Mouse (Mus musculus) stomach, postnatal 0 days (tissue): Measurements from ENCODE around the gene Mxd3. TPM values are rescaled to one million over a fixed set of nuclear protein-coding genes. Genes with fewer than 3 reads are reported as not detected.
A peak's percentile ranks its signal among the peaks of the same experiment; 100 is the strongest.

ENCODE experiments used
- ATAC-seq: fragments of 200-750 bp; cut with Nextera tagmentation; 2 replicates; pipeline ENCODE4 v1.8.0; 2017; ENCODE audit not compliant: low FRiP score, low TSS enrichment
- DNase-seq: peaks from one replicate; pipeline ENCODE4 v3.0.0-alpha.2; 2016; ENCODE audit warnings: low spot score
- H3K27ac ChIP-seq: fragments of 300-500 bp; sonication (generic); replicated peaks from 2 replicates; pipeline ENCODE4 v1.5.1; 2014; ENCODE audit warnings: mild to moderate bottlenecking, control low read depth
- H3K27me3 ChIP-seq: fragments of 300-500 bp; sonication (generic); 2 replicates; pipeline ENCODE4 v1.6.1; 2014; ENCODE audit warnings: low read length; ENCODE audit not compliant: control insufficient read depth, insufficient read depth
- H3K36me3 ChIP-seq: fragments of 300-500 bp; sonication (generic); 2 replicates; pipeline ENCODE4 v1.6.1; 2014; ENCODE audit warnings: low read length, mixed read lengths; ENCODE audit not compliant: control insufficient read depth, insufficient read depth
- H3K4me1 ChIP-seq: fragments of 300-500 bp; sonication (generic); replicated peaks from 2 replicates; pipeline ENCODE4 v1.6.1; 2014; ENCODE audit warnings: antibody characterized with exemption; ENCODE audit not compliant: control insufficient read depth, insufficient read depth
- H3K4me2 ChIP-seq: fragments of 300-500 bp; sonication (generic); replicated peaks from 2 replicates; pipeline ENCODE4 v1.6.1; 2014; ENCODE audit warnings: low read depth, mild to moderate bottlenecking, control low read depth, moderate library complexity
- H3K4me3 ChIP-seq: fragments of 300-500 bp; sonication (generic); 2 replicates; pipeline ENCODE4 v1.5.1; 2014; ENCODE audit warnings: low read depth, low read length, control low read depth
- H3K9ac ChIP-seq: fragments of 300-500 bp; sonication (generic); 2 replicates; pipeline ENCODE4 v1.6.1; 2014; ENCODE audit warnings: mild to moderate bottlenecking, low read length, control low read depth, mixed read lengths
- H3K9me3 ChIP-seq: fragments of 300-500 bp; sonication (generic); 2 replicates; pipeline ENCODE4 v1.6.1; 2016; ENCODE audit warnings: low read length; ENCODE audit not compliant: control insufficient read depth
- CTCF ChIP-seq: IDR thresholded peaks from 2 replicates; pipeline ENCODE4 v1.5.1; 2016; ENCODE audit warnings: antibody characterized with exemption, low read depth, mild to moderate bottlenecking, moderate library complexity
- EP300 ChIP-seq: optimal IDR thresholded peaks from 2 replicates; pipeline ENCODE3; 2016; ENCODE audit warnings: antibody characterized with exemption
- WGBS: fragments of 180-500 bp; shearing (Covaris S2); extraction: QIAGEN DNeasy Blood & Tissue Kit; methylation state at CpG from one replicate; pipeline ENCODE4 v1.1.7; 2014; 5-methylcytosine and 5-hydroxymethylcytosine counted together
- polyA plus RNA-seq: library from polyadenylated mRNA; unstranded; fragments of >200 nt; fragmentation: Nextera tagmentation; extraction: Ambion mirVana; gene quantifications from 2 replicates; pipeline ENCODE4 v1.2.1, GENCODE M21; 2015

Mxd3 gene
- 9.7 and 12.4 TPM in 2 replicates for polyA plus RNA-seq

GRCm38 (mm10) chr13:55329683-55330566 lies at the start of gene Mxd3:
TSS of gene Mxd3 (minus strand) at chr13:55329823.
- DNase-seq (peak; percentile 90), ATAC-seq (peak; percentile 81)
- Histone ChIP-seq H3K9me3 (no peaks in the 10 kb centered on the region), H3K4me3 (peak within 1 kb of the TSS; percentile 63), H3K27ac (peak within 1 kb of the TSS; percentile 71), H3K9ac (peak within 1 kb of the TSS; percentile 65), H3K27me3 (no peaks in the 10 kb centered on the region), H3K4me2 (peak within 1 kb of the TSS; percentile 92), H3K4me1 (peaks cover 10% of the 10 kb centered on the region; the same call in 1 of the 2 replicates), H3K36me3 (peaks cover 10% of the 10 kb centered on the region)
- WGBS = under 1% methylated on average over 74 of the region's 82 CpGs
- no peak for TF ChIP-seq CTCF
- no peak for TF ChIP-seq EP300

DNA sequence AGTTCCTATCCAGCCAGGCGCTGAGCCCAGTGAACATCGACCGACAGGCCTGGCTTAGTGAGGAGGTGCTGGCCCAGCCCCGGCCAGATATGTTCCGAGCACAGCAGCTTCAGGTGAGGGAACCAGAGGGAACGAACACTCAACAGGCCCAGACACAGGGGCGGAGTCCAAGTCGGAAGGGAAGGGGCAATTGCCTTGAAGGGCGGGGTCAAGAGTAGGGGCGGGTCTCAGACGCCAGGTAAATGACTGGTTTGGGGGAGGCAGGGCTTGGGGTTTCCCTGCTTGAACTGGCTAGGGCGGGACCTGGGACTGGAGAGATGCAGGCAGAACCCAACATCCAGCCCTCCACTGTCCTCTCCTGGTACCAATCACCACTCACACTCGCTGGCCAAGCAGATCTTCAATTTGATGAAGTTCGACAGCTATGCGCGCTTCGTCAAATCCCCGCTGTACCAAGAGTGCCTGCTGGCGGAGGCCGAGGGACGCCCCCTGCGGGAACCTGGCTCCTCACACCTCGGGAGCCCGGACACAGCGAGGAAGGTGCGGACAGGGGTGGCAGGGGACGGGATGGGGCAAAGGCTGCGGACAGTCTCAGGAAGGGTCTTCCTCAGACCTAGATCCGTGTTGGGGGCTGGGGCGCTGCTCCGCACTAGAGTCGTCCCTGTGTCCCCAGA lies 49.4 kb upstream of the Mxd3 start:
- Histone ChIP-seq H3K9ac (no peak overlapping the region), H3K36me3 (no peaks in the 10 kb centered on the region), H3K27ac (no peak overlapping the region), H3K4me2 (no peak overlapping the region), H3K27me3 (no peaks in the 10 kb centered on the region), H3K9me3 (no peaks in the 10 kb centered on the region), H3K4me3 (no peak overlapping the region), H3K4me1 (no peaks in the 10 kb centered on the region; the same call in 1 of the 2 replicates)
- peak; percentile 50 for DNase-seq
- WGBS = 15% methylated on average over 31 of the region's 32 CpGs
- peak; percentile 37 for TF ChIP-seq CTCF
- no peak for TF ChIP-seq EP300
- peak; percentile 43; the same call in 1 of the 2 replicates for ATAC-seq

GRCm38 (mm10) chr13:55375877-55376276 lies 46.3 kb upstream of the Mxd3 start:
- Histone ChIP-seq H3K4me1 (no peaks in the 10 kb centered on the region; the same call in 1 of the 2 replicates), H3K4me3 (no peak overlapping the region), H3K36me3 (no peaks in the 10 kb centered on the region), H3K9ac (no peak overlapping the region), H3K4me2 (no peak overlapping the region), H3K9me3 (no peaks in the 10 kb centered on the region), H3K27me3 (no peaks in the 10 kb centered on the region), H3K27ac (no peak overlapping the region)
- WGBS = 46% methylated on average over 2 of the region's 2 CpGs
- TF ChIP-seq CTCF (no peak), EP300 (no peak)
- DNase-seq = no peak
- no peak for ATAC-seq

- Histone ChIP-seq H3K9me3 (no peaks in the 10 kb centered on the region), H3K9ac (no peak overlapping the region), H3K4me3 (no peak overlapping the region), H3K27ac (no peak overlapping the region), H3K36me3 (no peaks in the 10 kb centered on the region), H3K27me3 (no peaks in the 10 kb centered on the region), H3K4me2 (no peak overlapping the region), H3K4me1 (no peaks in the 10 kb centered on the region; the same call in 1 of the 2 replicates)
- TF ChIP-seq CTCF (no peak), EP300 (no peak)
- no peak for ATAC-seq
- 53% methylated on average over 6 of the region's 6 CpGs for WGBS
- no peak for DNase-seq
These were observed 44.7 kb upstream of the Mxd3 start for GRCm38 (mm10) chr13:55374206-55374924.

- TF ChIP-seq CTCF (no peak), EP300 (no peak)
These were observed 42.1 kb upstream of the Mxd3 start for GRCm38 (mm10) chr13:55371740-55372139.

More at GRCm38 (mm10) chr13:55371740-55372139, 42.1 kb upstream of the Mxd3 start:
- Histone ChIP-seq H3K4me1 (no peaks in the 10 kb centered on the region), H3K36me3 (no peaks in the 10 kb centered on the region), H3K27ac (no peak overlapping the region), H3K9ac (no peak overlapping the region), H3K9me3 (no peaks in the 10 kb centered on the region), H3K27me3 (no peaks in the 10 kb centered on the region), H3K4me2 (no peak overlapping the region), H3K4me3 (no peak overlapping the region)
- ATAC-seq = no peak
- 60% methylated on average over 4 of the region's 5 CpGs for WGBS
- DNase-seq = no peak
